Mouse (Mus musculus): ENCODE measurements at regions not wholly inside any gene's neighbourhood (a gene's known extent, or its start where the extent isn't known, plus 50 kb on each side); places are given as distances from the start of the nearest gene placed in this dataset.
"Not testable (repeated sequence)": the region's sequence is repeated elsewhere in the genome, so short reads cannot be mapped to it uniquely, and the experiment has no call there.

- not testable (repeated sequence) for H3K4me3 ChIP-seq (replicated peaks); H3K9me3 ChIP-seq (replicated peaks); H3K27me3 ChIP-seq; H3K9ac ChIP-seq; H3K4me2 ChIP-seq (replicated peaks); ATAC-seq (ENCODE audit: insufficient number of reproducible peaks, low FRiP score, low TSS enrichment, low read depth); H3K27ac ChIP-seq (replicated peaks); H3K4me1 ChIP-seq; H3K36me3 ChIP-seq
- 34% methylated on average over 2 of the region's 2 CpGs for WGBS
These were observed 169.3 kb downstream of the Qk start for GRCm38 (mm10) chr17:10150403-10150689.

DNA sequence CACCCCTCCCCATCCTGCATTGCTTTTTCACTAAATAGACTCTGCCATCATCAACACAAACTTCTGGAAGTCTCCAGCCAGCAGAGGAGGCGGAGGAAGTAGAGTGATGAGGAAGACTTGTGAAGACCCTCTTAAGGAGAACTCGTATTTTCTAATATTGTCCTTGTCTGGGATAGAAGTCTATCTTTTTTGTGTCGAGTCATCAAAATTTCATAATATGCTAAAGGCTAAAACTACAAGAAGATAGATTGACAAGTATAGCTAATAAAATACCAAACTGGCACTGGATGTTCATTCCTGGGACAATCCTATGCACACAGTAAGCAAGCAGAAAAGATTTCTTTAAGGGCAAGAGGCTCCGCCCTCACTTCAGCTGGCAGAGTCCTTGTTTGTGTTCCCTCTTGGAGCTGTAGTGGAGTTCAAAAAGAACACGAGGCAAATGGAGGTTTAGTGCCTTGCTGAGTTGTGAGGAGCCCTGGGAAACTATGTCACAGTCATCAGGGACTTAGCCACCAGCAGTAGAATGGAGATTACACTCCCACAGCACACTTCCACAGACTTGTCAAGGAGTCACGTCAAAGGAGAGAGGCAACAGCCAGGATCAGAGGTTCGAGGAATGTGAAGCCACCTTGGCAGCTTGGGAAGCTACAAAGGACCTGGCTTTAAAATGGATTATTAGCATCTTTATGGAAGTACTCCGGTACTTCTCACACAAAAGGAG, 169.8 kb downstream of the Qk start:
- Histone ChIP-seq H3K9me3 (replicated peaks) (no peaks in the 10 kb centered on the region), H3K4me1 (no peaks in the 10 kb centered on the region), H3K4me3 (replicated peaks) (no peak overlapping the region), H3K27me3 (no peaks in the 10 kb centered on the region), H3K9ac (no peak overlapping the region), H3K27ac (replicated peaks) (no peak overlapping the region), H3K4me2 (replicated peaks) (no peak overlapping the region), H3K36me3 (no peaks in the 10 kb centered on the region)
- 63% methylated on average over 8 of the region's 8 CpGs for WGBS
- ATAC-seq (ENCODE audit: insufficient number of reproducible peaks, low FRiP score, low TSS enrichment, low read depth), result no peak

DNA sequence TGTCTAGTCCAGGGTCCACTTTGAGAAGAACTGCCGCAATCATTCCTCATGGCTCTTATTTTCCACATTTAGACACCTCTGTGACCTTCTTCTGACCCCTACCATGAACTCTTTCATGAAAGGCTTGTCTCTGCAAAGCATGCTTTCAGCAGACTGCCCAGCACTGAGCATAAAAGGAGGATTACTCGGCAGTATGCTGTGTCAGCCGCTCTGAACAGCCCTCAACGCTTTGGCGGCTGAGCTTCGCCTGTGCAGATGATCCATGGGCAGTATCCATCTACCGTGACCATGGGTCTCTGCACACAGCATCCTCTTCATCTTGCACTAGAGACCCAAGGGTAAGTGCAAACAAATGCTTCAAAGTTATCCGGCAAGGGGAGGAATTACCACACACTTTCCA, 172.5 kb downstream of the Qk start:
- Histone ChIP-seq H3K27me3 (no peaks in the 10 kb centered on the region), H3K9ac (no peak overlapping the region), H3K9me3 (replicated peaks) (no peaks in the 10 kb centered on the region), H3K4me3 (replicated peaks) (no peak overlapping the region), H3K4me2 (replicated peaks) (no peak overlapping the region), H3K27ac (replicated peaks) (no peak overlapping the region), H3K36me3 (no peaks in the 10 kb centered on the region), H3K4me1 (no peaks in the 10 kb centered on the region)
- no peak for ATAC-seq (ENCODE audit: insufficient number of reproducible peaks, low FRiP score, low TSS enrichment, low read depth)
- WGBS, result 43% methylated on average over 8 of the region's 8 CpGs

GRCm38 (mm10) chr17:10146576-10146975, 173.1 kb downstream of the Qk start:
- no peak overlapping the region for H3K9ac ChIP-seq
- no peak overlapping the region for H3K4me3 ChIP-seq (replicated peaks)
- no peak overlapping the region for H3K27ac ChIP-seq (replicated peaks)
- H3K9me3 ChIP-seq (replicated peaks), result no peaks in the 10 kb centered on the region
- no peaks in the 10 kb centered on the region for H3K27me3 ChIP-seq
- ATAC-seq (ENCODE audit: insufficient number of reproducible peaks, low FRiP score, low TSS enrichment, low read depth), result no peak
- no peaks in the 10 kb centered on the region for H3K4me1 ChIP-seq
- no peaks in the 10 kb centered on the region for H3K36me3 ChIP-seq
- 23% methylated on average over 3 of the region's 3 CpGs for WGBS
- H3K4me2 ChIP-seq (replicated peaks), result no peak overlapping the region

DNA sequence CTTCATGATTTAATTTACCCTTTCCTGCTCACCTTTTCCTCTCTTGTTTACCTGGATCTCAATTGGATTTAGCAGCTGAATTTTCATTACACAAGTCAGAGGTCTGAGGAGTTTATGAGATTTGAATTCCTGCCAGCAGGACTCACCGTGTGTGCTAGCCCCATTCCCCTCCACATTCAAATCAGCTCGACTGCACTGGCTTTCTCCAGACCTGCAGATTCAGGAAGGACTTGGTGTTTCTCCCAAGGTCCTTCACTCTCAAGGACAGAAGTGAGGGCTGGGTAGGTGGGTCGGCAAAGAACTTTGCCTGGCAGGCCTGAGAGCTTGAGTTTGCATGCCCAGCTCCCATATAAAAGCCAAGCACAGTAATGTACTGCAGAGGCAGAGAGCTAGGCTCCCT, 180.8 kb downstream of the Qk start:
- ATAC-seq (ENCODE audit: insufficient number of reproducible peaks, low FRiP score, low TSS enrichment, low read depth), result no peak

DNA sequence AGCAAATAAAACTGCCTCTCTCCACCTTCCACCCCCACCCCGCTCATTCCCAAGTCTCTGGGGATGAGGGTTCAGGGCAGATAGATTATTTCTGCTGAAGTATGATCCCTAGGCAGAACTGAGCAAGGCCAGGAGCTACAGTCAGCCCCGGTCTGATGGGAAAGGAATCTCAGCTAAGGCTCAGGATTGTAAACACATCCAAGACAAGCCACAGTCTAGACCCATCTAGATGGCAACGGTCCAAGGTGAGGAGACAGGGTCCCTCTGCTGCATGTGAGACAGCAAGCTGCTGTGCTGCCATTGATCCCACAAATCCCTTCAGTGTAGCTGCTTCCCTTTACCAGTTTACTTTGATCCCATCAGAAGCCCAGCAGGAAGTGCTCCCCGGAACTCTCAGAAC, 181.3 kb downstream of the Qk start:
- Histone ChIP-seq H3K27me3 (no peaks in the 10 kb centered on the region), H3K36me3 (no peaks in the 10 kb centered on the region), H3K9ac (no peak overlapping the region), H3K9me3 (replicated peaks) (no peaks in the 10 kb centered on the region), H3K4me3 (replicated peaks) (no peak overlapping the region), H3K4me2 (replicated peaks) (no peak overlapping the region), H3K4me1 (no peaks in the 10 kb centered on the region), H3K27ac (replicated peaks) (no peak overlapping the region)
- 60% methylated on average over 4 of the region's 4 CpGs for WGBS
- no peak for ATAC-seq (ENCODE audit: insufficient number of reproducible peaks, low FRiP score, low TSS enrichment, low read depth)

More for the DNA sequence above, 180.8 kb downstream of the Qk start:
- H3K4me3 ChIP-seq (replicated peaks), result no peak overlapping the region
- H3K4me2 ChIP-seq (replicated peaks), result no peak overlapping the region
- H3K27ac ChIP-seq (replicated peaks), result no peak overlapping the region
- 50% methylated on average over 3 of the region's 3 CpGs for WGBS
- no peaks in the 10 kb centered on the region for H3K36me3 ChIP-seq
- H3K9me3 ChIP-seq (replicated peaks), result no peaks in the 10 kb centered on the region
- no peaks in the 10 kb centered on the region for H3K27me3 ChIP-seq
- no peak overlapping the region for H3K9ac ChIP-seq
- H3K4me1 ChIP-seq, result no peaks in the 10 kb centered on the region

- ATAC-seq (ENCODE audit: insufficient number of reproducible peaks, low FRiP score, low TSS enrichment, low read depth), result no peak
- Histone ChIP-seq H3K27me3 (no peaks in the 10 kb centered on the region), H3K27ac (replicated peaks) (no peak overlapping the region), H3K9me3 (replicated peaks) (no peaks in the 10 kb centered on the region), H3K4me3 (replicated peaks) (no peak overlapping the region), H3K36me3 (no peaks in the 10 kb centered on the region), H3K9ac (no peak overlapping the region), H3K4me1 (no peaks in the 10 kb centered on the region), H3K4me2 (replicated peaks) (no peak overlapping the region)
- 66% methylated on average over 2 of the region's 2 CpGs for WGBS
These were observed 184.5 kb downstream of the Qk start for GRCm38 (mm10) chr17:10135111-10135510.

DNA sequence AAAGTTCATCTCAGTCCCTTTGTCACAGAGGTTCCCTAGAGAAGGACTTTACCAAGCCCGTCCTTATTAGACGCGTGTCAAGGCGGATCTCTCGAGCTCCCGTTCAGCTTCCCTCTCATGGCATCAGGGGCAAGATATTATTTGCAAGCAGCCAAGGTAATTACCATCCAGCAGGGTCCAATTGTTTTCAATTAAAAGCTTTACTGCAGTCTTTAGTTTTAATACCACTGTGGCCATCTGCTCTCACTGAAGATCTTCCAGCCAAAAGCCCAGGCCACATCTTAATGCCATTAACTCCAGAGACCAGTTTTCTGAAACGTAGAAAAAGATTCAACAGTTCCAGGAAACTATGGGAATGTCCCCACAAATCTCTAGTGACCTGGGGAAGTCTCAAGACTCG, 191.1 kb downstream of the Qk start:
- Histone ChIP-seq H3K9ac (no peak overlapping the region), H3K4me3 (replicated peaks) (no peak overlapping the region), H3K27ac (replicated peaks) (no peak overlapping the region), H3K4me2 (replicated peaks) (no peak overlapping the region), H3K27me3 (no peaks in the 10 kb centered on the region), H3K9me3 (replicated peaks) (no peaks in the 10 kb centered on the region), H3K4me1 (no peaks in the 10 kb centered on the region), H3K36me3 (no peaks in the 10 kb centered on the region)
- WGBS, result 22% methylated on average over 8 of the region's 8 CpGs
- no peak for ATAC-seq (ENCODE audit: insufficient number of reproducible peaks, low FRiP score, low TSS enrichment, low read depth)

GRCm38 (mm10) chr17:10122411-10122810, 197.2 kb downstream of the Qk start:
- no peak overlapping the region for H3K9ac ChIP-seq
- no peak overlapping the region for H3K4me2 ChIP-seq (replicated peaks)
- WGBS, result 40% methylated on average over 3 of the region's 3 CpGs

GRCm38 (mm10) chr17:10112118-10112517, 207.5 kb downstream of the Qk start:
- Histone ChIP-seq H3K4me3 (replicated peaks) (no peak overlapping the region), H3K4me1 (no peaks in the 10 kb centered on the region), H3K27me3 (no peaks in the 10 kb centered on the region), H3K4me2 (replicated peaks) (no peak overlapping the region), H3K9ac (no peak overlapping the region), H3K9me3 (replicated peaks) (no peaks in the 10 kb centered on the region), H3K36me3 (no peaks in the 10 kb centered on the region), H3K27ac (replicated peaks) (no peak overlapping the region)
- WGBS, result 90% methylated on average over 2 of the region's 2 CpGs
- ATAC-seq (ENCODE audit: insufficient number of reproducible peaks, low FRiP score, low TSS enrichment, low read depth), result no peak

More at GRCm38 (mm10) chr17:10122411-10122810, 197.2 kb downstream of the Qk start:
- no peaks in the 10 kb centered on the region for H3K4me1 ChIP-seq
- no peaks in the 10 kb centered on the region for H3K36me3 ChIP-seq
- H3K27me3 ChIP-seq, result no peaks in the 10 kb centered on the region
- H3K27ac ChIP-seq (replicated peaks), result no peak overlapping the region
- H3K9me3 ChIP-seq (replicated peaks), result no peaks in the 10 kb centered on the region
- no peak overlapping the region for H3K4me3 ChIP-seq (replicated peaks)
- no peak for ATAC-seq (ENCODE audit: insufficient number of reproducible peaks, low FRiP score, low TSS enrichment, low read depth)

GRCm38 (mm10) chr17:10110375-10110675, 209.3 kb downstream of the Qk start:
- no peak overlapping the region for H3K9ac ChIP-seq
- H3K36me3 ChIP-seq, result no peaks in the 10 kb centered on the region
- H3K4me3 ChIP-seq (replicated peaks), result no peak overlapping the region
- no peaks in the 10 kb centered on the region for H3K4me1 ChIP-seq
- H3K27me3 ChIP-seq, result no peaks in the 10 kb centered on the region
- H3K27ac ChIP-seq (replicated peaks), result no peak overlapping the region
- H3K4me2 ChIP-seq (replicated peaks), result no peak overlapping the region
- no peaks in the 10 kb centered on the region for H3K9me3 ChIP-seq (replicated peaks)
- no peak for ATAC-seq (ENCODE audit: insufficient number of reproducible peaks, low FRiP score, low TSS enrichment, low read depth)

DNA sequence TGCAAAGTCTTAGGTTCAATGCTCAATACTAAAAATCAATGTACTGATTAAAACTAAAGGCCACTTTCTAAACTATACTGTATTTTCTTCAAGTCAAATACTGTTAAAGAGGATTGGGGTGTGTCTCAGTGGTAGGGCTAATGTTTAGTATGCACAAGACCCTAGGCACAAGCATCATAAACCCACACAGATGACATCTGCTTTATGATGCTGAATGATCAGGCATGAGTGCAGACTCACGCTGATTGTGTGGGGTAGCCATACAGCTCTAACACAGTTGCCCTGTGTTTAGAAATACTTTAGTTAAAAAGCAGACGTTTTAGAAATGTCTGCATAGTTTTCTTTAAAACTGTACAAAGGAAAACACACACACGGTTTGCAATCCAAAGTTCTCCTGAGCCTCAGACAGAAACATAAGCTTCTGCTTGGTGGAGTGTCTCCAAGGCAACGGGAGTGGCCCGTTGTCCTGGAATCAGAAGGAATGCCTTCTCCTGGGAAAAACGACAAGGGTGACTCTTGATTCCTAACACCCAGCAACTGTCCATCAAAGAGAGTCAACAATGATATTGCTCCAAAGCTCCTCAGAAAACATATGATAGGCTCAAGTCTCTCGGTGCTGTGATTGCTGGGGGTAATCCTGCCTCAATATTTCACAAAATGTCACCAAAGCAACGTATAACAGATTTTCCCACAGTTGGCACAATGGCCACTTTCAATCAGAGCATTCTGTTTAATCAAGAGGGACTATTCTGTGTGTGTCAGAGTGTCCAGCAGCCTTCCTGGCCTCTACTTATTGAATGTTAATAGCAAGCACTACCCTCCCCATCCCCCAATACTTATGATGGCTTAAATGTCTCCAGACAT, 209.9 kb downstream of the Qk start:
- ATAC-seq (ENCODE audit: insufficient number of reproducible peaks, low FRiP score, low TSS enrichment, low read depth), result no peak
- H3K4me1 ChIP-seq, result no peaks in the 10 kb centered on the region
- no peaks in the 10 kb centered on the region for H3K36me3 ChIP-seq
- WGBS, result 46% methylated on average over 8 of the region's 8 CpGs
- no peak overlapping the region for H3K4me2 ChIP-seq (replicated peaks)
- no peak overlapping the region for H3K4me3 ChIP-seq (replicated peaks)
- no peak overlapping the region for H3K27ac ChIP-seq (replicated peaks)
- H3K9ac ChIP-seq, result no peak overlapping the region
- no peaks in the 10 kb centered on the region for H3K27me3 ChIP-seq
- no peaks in the 10 kb centered on the region for H3K9me3 ChIP-seq (replicated peaks)

Measured in embryonic facial prominence, embryonic 15.5 days (tissue).